Mouse (Mus musculus) macrophage (primary cell): Measurements from ENCODE around the gene Mcoln2. TPM values are rescaled to one million over a fixed set of nuclear protein-coding genes. Genes with fewer than 3 reads are reported as not detected.

ENCODE experiments used
- H3K27ac ChIP-seq: fragments of 350-480 bp; formaldehyde crosslinking; 2 replicates; pipeline ENCODE4 v1.9.0; 2021
- H3K36me3 ChIP-seq: fragments of 350-480 bp; formaldehyde crosslinking; 2 replicates; pipeline ENCODE4 v1.9.0; 2021; ENCODE audit errors: inconsistent target
- H3K4me3 ChIP-seq: fragments of 350-480 bp; formaldehyde crosslinking; 2 replicates; pipeline ENCODE4 v1.9.0; 2021; ENCODE audit errors: inconsistent target
- H3K79me2 ChIP-seq: fragments of 350-480 bp; formaldehyde crosslinking; 2 replicates; pipeline ENCODE4 v1.9.0; 2021; ENCODE audit errors: inconsistent target
- WGBS: methylation state at CpG from one replicate; pipeline ENCODE4 v1.1.7; 2026; ENCODE audit warnings: inconsistent platforms; ENCODE audit not compliant: missing documents; 5-methylcytosine and 5-hydroxymethylcytosine counted together
- polyA plus RNA-seq: library from polyadenylated mRNA; stranded (reverse); fragments of 250-400 nt; gene quantifications from 3 replicates; pipeline ENCODE4 v1.2.4, GENCODE M21; 2018; ENCODE audit warnings: inconsistent platforms

Gene Mcoln2
- polyA plus RNA-seq, 1 experiment from 2014 or later = 53.6 TPM

DNA sequence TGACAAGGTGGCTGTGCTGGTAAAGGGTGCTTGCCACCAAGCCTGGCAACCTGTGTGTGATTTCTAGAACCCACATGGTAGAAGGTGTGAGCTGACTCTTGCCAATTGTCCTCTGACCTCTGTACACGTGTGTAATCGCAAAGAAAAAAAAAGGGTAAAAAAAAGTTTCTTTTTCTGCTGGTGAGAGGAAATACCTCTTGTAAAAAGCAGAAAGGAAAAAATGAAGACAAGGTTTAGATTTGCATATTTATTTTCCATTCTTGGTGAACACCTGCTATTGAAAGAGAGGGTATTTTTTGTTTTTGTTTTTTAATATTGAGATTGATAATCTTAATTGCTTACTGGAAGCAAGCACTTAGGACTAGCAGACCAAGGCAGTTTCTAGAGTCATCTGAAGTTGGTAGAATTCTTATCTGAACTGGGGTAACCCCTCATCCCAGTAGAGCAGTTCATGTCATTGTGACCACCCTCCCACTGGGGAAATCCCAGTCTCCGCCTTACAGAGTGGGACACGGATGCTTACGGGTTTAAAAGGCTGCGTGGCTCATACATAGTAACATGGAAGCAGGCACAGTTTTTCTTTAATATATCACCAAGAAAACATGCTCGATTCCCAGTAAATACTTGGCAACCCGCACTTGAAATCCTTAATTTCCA is 26.7 kb upstream of the Mcoln2 start:
- 87% methylated on average over 8 of the region's 8 CpGs for WGBS
- Histone ChIP-seq H3K4me3 (no peak overlapping the region), H3K79me2 (peaks cover 32% of the 10 kb centered on the region; the same call in 1 of the 2 replicates), H3K27ac (no peak overlapping the region), H3K36me3 (no peaks in the 10 kb centered on the region)

GRCm38 (mm10) chr3:146123464-146123825 is 26.2 kb upstream of the Mcoln2 start:
- Histone ChIP-seq H3K27ac (no peak overlapping the region), H3K79me2 (peaks cover 29% of the 10 kb centered on the region; the same call in 1 of the 2 replicates), H3K4me3 (no peak overlapping the region), H3K36me3 (no peaks in the 10 kb centered on the region)
- WGBS = 96% methylated on average over 9 of the region's 9 CpGs

GRCm38 (mm10) chr3:146127205-146127604 is 22.4 kb upstream of the Mcoln2 start:
- Histone ChIP-seq H3K27ac (no peak overlapping the region), H3K36me3 (no peaks in the 10 kb centered on the region), H3K79me2 (no peaks in the 10 kb centered on the region), H3K4me3 (no peak overlapping the region)
- WGBS = 100% methylated on average over 6 of the region's 6 CpGs

DNA sequence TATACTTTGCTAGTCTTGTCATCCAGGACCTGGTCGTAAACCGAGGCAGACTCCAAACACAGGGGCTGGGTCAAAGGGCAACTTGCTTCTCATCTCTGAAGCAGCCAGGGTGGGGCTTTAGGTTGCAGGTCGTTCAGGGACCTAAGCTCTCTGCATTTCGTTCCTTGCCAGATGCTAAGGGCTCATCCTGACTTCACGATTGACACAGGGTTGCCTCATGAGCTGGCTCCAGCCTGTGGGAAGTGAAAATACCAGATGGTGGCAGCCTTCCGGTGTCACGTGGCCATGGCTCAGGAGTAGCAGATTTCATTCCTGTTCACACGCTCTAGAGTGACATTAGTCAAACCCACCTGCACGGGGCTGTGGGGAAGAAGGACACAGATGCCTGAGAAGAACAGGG is 14.8 kb upstream of the Mcoln2 start:
- no peaks in the 10 kb centered on the region for H3K36me3 ChIP-seq
- WGBS = 32% methylated on average over 9 of the region's 9 CpGs
- H3K4me3 ChIP-seq = no peak overlapping the region
- no peaks in the 10 kb centered on the region for H3K79me2 ChIP-seq
- no peak overlapping the region; the same call in 1 of the 2 replicates for H3K27ac ChIP-seq

GRCm38 (mm10) chr3:146135417-146135816 is 14.2 kb upstream of the Mcoln2 start:
- Histone ChIP-seq H3K4me3 (no peak overlapping the region), H3K27ac (no peak overlapping the region; the same call in 1 of the 2 replicates)

GRCm38 (mm10) chr3:146136422-146136821 is 13.2 kb upstream of the Mcoln2 start:
- no peaks in the 10 kb centered on the region for H3K79me2 ChIP-seq
- H3K36me3 ChIP-seq = no peaks in the 10 kb centered on the region
- no peak overlapping the region for H3K27ac ChIP-seq
- H3K4me3 ChIP-seq = no peak overlapping the region
- WGBS = 62% methylated on average over 10 of the region's 10 CpGs

More at GRCm38 (mm10) chr3:146135417-146135816, 14.2 kb upstream of the Mcoln2 start:
- no peaks in the 10 kb centered on the region for H3K36me3 ChIP-seq
- WGBS = 84% methylated on average over 2 of the region's 2 CpGs
- no peaks in the 10 kb centered on the region for H3K79me2 ChIP-seq

- Histone ChIP-seq H3K4me3 (no peak overlapping the region), H3K27ac (no peak overlapping the region), H3K79me2 (no peaks in the 10 kb centered on the region), H3K36me3 (no peaks in the 10 kb centered on the region)
- WGBS = 98% methylated on average over 7 of the region's 7 CpGs
Measured at GRCm38 (mm10) chr3:146140276-146140675, 9.4 kb upstream of the Mcoln2 start.

GRCm38 (mm10) chr3:146142523-146142922 is 7.1 kb upstream of the Mcoln2 start:
- Histone ChIP-seq H3K27ac (no peak overlapping the region), H3K4me3 (no peak overlapping the region), H3K79me2 (no peaks in the 10 kb centered on the region), H3K36me3 (no peaks in the 10 kb centered on the region)
- WGBS = 83% methylated on average over 7 of the region's 7 CpGs

GRCm38 (mm10) chr3:146145501-146145900 is 4.1 kb upstream of the Mcoln2 start:
- Histone ChIP-seq H3K4me3 (no peak overlapping the region), H3K79me2 (peaks cover 5% of the 10 kb centered on the region), H3K27ac (0 out of 2 replicates have a peak overlapping the region, but pooled peaks have one; percentile 35), H3K36me3 (no peaks in the 10 kb centered on the region)
- WGBS = 64% methylated on average over 5 of the region's 5 CpGs

DNA sequence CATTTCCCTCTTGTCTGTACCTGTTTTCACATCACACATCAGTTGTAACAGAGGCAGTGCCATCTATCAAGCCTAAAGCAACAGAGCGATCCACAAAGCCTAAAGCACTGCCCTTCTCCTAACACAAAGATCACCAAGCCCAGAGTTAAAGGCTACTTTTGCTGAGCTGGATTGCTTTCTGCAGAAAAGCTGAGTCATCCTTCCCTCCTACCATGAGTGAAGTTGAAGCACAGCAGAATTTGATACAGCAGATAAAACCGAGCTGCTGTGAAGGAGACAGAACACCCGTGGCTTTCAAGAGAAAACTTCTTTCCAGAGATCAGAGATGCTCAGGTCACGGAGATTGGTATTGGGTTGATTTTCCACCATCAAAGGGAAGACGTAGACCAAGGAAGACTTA is 3.5 kb upstream of the Mcoln2 start:
- 35% methylated on average over 5 of the region's 5 CpGs for WGBS

GRCm38 (mm10) chr3:146150058-146150400 is 396 bp downstream of the Mcoln2 start:
- WGBS = under 1% methylated on average over 26 of the region's 26 CpGs
- Histone ChIP-seq H3K27ac (peak overlapping the region; percentile 84), H3K79me2 (peaks cover 46% of the 10 kb centered on the region), H3K4me3 (peak overlapping the region; percentile 88), H3K36me3 (no peaks in the 10 kb centered on the region)

More for the DNA sequence above, 3.5 kb upstream of the Mcoln2 start:
- Histone ChIP-seq H3K4me3 (no peak overlapping the region), H3K79me2 (peaks cover 11% of the 10 kb centered on the region), H3K36me3 (no peaks in the 10 kb centered on the region), H3K27ac (peak overlapping the region; percentile 35; the same call in 1 of the 2 replicates)

GRCm38 (mm10) chr3:146150560-146150959 is 927 bp downstream of the Mcoln2 start:
- H3K27ac ChIP-seq = peak overlapping the region; percentile 84
- H3K36me3 ChIP-seq = no peaks in the 10 kb centered on the region
- peaks cover 52% of the 10 kb centered on the region for H3K79me2 ChIP-seq
- H3K4me3 ChIP-seq = peak overlapping the region; percentile 88
- 7% methylated on average over 11 of the region's 11 CpGs for WGBS

DNA sequence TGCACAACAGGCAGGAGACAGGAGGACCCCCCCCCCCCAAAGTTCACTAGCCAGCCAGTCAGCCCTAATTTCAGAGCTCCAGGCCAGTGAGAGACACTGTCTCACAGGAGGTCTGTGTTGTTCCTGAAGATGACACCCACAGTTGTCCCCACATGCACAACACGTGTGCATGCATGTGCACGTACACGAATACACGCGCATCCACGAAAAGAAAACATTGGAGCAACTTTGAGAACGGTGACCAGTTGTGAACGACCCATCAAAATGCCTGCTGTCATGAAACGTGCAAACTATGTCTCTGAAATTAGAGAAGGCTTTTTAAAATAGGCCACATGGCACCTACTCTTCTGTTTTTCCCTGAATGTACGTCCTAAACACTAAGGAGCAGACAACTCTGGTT is 1.7 kb downstream of the Mcoln2 start:
- Histone ChIP-seq H3K27ac (peak overlapping the region; percentile 84; the same call in 1 of the 2 replicates), H3K36me3 (no peaks in the 10 kb centered on the region), H3K4me3 (peak overlapping the region; percentile 88), H3K79me2 (peaks cover 59% of the 10 kb centered on the region)
- 92% methylated on average over 10 of the region's 10 CpGs for WGBS

- Histone ChIP-seq H3K27ac (no peak overlapping the region), H3K36me3 (no peaks in the 10 kb centered on the region), H3K79me2 (peaks cover 62% of the 10 kb centered on the region), H3K4me3 (peak overlapping the region; percentile 88; the same call in 1 of the 2 replicates)
- 90% methylated on average over 8 of the region's 8 CpGs for WGBS
Measured at GRCm38 (mm10) chr3:146151755-146152154, 2.1 kb downstream of the Mcoln2 start.

- Histone ChIP-seq H3K27ac (peak overlapping the region; percentile 91), H3K36me3 (no peaks in the 10 kb centered on the region), H3K4me3 (no peak overlapping the region), H3K79me2 (peaks cover 68% of the 10 kb centered on the region)
- 43% methylated on average over 8 of the region's 8 CpGs for WGBS
Measured at GRCm38 (mm10) chr3:146152348-146152747, 2.7 kb downstream of the Mcoln2 start.

- Histone ChIP-seq H3K36me3 (no peaks in the 10 kb centered on the region), H3K4me3 (no peak overlapping the region), H3K79me2 (peaks cover 73% of the 10 kb centered on the region), H3K27ac (peak overlapping the region; percentile 91)
- WGBS = 100% methylated on average over 2 of the region's 2 CpGs
Measured at GRCm38 (mm10) chr3:146152913-146153312, 3.3 kb downstream of the Mcoln2 start.
